Mouse (Mus musculus): ENCODE results near the gene Itgb7. TPM values are rescaled to one million over a fixed set of nuclear protein-coding genes. Genes with fewer than 3 reads are reported as not detected.

Gene Itgb7
- total RNA-seq (2021): 1 to 10 TPM; 1.1 to 1.2 TPM
- long read RNA-seq, experiment 1, partial matches to known transcripts: 0 of 3 reads
- long read RNA-seq, experiment 1, other reads (novel, unspliced or antisense): 0 of 3 reads
- long read RNA-seq, experiment 2, partial matches to known transcripts: 0 of 1 reads
- long read RNA-seq, experiment 2, other reads (novel, unspliced or antisense): 0 of 1 reads

DNA sequence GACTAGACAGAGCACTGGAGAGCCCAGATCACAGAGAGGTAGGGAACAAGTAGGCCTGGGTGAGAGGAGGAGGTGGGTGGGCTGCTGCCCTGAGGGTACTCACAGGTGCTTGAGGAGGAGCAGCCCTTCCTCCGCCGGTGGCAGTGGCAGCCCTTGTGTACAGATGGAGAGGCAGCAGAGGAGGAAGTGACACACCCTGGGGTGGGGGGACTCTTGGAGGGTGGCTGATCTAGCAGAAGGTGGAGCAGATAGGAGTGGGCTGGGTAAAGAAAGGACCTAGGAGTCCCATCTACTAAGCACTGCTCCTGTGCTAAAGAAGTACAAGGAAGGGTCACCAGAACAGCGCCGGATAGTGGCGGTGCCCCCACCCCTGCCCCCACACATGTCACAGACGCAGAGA lies at the start of gene Itgb7:
TSS of gene Itgb7 (minus strand) at position 197 of the 400 bp plus-strand sequence.
- DNase-seq (ENCODE audit: low spot score): no peak

- DNase-seq (ENCODE audit: low spot score): no peak
Measured at GRCm38 (mm10) chr15:102280623-102281022, 48.9 kb upstream of the Itgb7 start.

GRCm38 (mm10) chr15:102279783-102280520 lies 48.2 kb upstream of the Itgb7 start:
- no peak for DNase-seq (ENCODE audit: low spot score)

GRCm38 (mm10) chr15:102279092-102279782 lies 47.5 kb upstream of the Itgb7 start, which contains the start of gene Mfsd5:
Mfsd5 (plus strand) TSS chr15:102279454.
- peak; percentile 85 for DNase-seq (ENCODE audit: low spot score)

DNA sequence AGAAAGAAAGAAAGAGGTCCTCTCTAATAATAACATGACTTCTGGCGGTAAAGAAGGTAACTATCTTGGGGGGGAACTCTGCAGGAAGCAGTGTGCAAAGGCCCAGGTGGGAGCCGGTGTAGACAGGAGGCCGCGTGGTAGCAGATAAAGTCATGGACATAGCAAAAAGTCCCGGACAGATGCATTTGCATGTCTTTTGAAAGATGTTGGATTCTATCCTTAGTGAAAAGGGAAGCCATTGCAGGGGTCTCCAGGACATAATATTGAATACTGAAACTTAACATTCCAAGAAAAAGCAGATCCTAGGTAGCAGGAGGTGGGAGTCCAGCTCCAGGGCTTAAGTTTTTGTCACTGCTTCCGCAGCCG lies 47.0 kb upstream of the Itgb7 start:
- DNase-seq (ENCODE audit: low spot score): no peak

DNA sequence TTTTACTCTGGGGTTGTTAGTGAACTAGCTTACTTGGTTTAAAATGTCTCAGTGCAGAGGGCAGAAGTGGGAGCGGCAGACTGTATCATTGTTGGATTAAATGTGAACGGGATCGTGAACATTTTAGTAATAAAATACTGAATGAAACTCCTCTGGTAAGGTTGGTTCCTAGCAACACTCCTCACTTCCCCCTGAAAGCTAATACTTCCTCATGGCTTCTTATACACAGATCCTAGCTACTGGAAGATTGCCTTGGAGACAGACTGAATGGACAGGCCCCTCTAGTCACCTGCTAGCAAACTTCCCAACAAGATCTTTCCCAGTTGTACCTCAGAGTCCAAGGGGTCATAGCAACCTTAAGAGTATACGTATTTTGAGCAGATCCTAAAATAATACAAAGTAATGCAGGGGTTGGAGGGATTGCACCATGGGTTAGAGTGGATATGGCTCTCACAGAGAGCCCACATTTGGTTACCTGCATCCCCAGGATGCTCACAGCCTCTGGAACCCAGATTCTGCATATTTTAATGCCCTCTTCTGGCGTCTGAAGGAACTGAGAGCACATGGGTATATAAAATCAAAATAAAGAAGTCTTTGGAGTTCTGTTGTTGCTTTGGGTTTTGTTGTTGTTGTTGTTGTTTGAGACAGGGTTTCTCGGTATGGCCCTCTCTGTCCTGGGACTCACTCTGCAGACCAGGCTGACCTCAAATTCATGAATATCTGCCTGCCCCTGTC lies 42.4 kb upstream of the Itgb7 start:
- no peak for DNase-seq (ENCODE audit: low spot score)

GRCm38 (mm10) chr15:102271441-102271840 lies 39.7 kb upstream of the Itgb7 start:
- no peak for DNase-seq (ENCODE audit: low spot score)

DNA sequence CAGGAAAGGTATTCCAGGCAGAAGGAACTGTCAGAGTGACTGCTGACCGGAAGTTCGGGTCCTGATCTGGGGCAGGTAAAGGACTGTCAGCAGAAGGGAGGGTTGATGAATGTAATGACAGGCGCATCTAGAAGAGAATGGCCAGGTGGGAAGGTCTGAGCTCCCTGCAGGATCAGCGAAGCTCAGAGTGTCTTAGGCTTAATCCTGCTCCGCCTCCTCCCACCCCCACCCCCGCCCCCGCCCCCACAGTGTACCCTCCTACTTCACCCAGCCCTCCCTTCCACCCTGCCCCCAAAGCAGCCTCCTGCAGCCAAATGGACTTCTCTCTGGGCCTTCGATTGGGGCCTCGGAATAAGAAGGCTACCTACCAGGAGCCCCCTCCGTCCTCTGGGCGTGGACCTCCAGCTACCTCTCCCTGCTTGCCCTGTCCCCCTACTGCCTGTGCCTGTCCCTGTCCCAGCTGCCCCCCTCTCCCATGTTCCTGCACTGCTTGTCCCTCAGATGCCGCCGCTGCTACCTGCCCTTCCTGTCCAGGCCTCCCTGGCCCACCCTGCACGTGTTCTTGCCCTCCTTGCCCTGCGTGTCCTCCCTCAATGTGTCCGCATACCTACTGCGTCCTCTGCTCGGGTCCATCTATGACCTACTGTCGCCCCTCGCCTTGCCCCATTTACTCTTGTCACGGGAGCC lies 38.7 kb upstream of the Itgb7 start, which contains the start of gene Gm9918:
TSS of gene Gm9918 (plus strand) at position 290 of the 687 bp plus-strand sequence.
- DNase-seq (ENCODE audit: low spot score): no peak

GRCm38 (mm10) chr15:102265548-102265947 lies 33.8 kb upstream of the Itgb7 start:
- no peak for DNase-seq (ENCODE audit: low spot score)

GRCm38 (mm10) chr15:102263037-102263436 lies 31.3 kb upstream of the Itgb7 start:
- DNase-seq (ENCODE audit: low spot score): no peak

DNA sequence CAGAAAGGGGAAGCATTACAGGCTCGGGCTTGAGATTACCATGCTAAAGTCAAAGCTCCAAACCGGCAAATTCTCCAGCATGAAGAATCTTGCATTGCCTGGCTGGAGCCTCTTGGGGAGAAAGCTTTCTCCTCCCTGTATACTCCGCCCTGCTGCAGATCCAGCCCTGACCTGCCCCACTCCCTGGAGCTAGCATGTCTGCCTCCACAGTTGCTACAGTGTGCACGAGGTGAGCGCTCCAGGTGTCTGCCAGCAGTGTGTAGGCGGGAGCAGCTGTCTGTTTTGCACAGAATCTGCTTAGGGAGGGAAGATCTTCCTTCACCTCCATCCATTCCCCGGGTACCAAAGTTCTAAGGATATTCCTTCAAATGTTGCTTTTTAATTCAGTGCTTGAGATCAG lies 30.8 kb upstream of the Itgb7 start:
- no peak for DNase-seq (ENCODE audit: low spot score)

- no peak for DNase-seq (ENCODE audit: low spot score)
Measured at GRCm38 (mm10) chr15:102258581-102259253, 27.0 kb upstream of the Itgb7 start.

DNA sequence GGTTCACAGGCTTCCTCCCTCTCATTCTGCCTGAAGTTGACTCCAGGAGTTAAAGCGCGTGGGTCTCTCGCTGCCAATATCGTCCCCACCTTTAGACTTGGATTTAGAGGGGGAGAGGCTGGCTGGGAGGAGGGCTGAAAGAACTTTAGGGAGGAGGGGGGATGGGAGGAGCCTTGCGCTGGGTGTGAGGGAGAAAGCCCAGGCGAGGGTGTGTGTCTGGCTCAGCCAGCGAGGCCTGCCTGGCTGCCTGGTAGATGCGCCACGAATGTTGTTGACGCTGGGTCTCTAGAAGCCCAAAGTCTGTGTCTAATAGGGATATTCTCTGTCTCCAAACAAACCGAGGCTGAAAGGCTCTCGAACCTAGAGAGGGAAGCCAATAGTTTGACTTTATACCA lies 26.3 kb upstream of the Itgb7 start:
- DNase-seq (ENCODE audit: low spot score): peak; percentile 71

- DNase-seq (ENCODE audit: low spot score): no peak
Measured at GRCm38 (mm10) chr15:102257202-102258075, 25.7 kb upstream of the Itgb7 start, which contains the start of gene Rarg. Rarg (minus strand) TSS chr15:102257517.

DNA sequence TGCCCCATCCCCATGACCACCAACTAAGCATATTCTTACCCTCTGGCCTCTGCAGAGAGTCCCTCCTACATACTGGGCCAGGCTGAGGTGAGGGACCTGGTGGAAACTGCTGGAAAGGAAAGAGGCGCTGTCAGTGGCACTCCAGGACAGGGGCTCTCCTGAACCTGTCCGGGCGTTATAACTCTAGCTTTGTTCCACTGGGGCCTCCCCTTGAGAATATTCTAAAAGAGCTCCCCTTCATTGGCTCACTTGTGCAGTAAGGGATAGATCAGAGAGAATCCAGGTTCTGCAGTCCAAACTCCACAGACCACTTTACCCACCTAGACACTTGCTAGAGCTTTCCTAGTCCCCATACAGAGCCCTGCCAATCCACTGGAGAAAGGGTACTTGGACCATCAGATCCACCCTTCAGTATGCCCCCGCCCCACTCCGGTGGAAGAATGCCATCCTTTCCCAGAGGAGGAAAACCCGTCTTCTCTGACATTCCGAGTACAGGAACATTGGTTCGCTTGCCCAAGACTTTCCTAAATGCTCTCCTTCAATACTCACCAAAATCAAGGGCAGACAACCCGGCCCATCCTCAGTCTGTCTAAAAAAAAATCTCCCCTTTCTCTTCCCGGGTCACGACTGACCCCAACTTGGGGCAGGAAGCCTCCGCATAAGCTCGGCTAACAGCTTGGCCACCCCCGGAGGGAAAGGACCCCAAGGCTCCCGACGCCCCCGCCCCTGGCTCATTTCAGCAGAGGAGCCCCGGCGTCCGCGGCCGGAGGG lies 24.9 kb upstream of the Itgb7 start:
- DNase-seq (ENCODE audit: low spot score): no peak

- no peak for DNase-seq (ENCODE audit: low spot score)
Measured at GRCm38 (mm10) chr15:102255547-102256255, 24.0 kb upstream of the Itgb7 start.

DNA sequence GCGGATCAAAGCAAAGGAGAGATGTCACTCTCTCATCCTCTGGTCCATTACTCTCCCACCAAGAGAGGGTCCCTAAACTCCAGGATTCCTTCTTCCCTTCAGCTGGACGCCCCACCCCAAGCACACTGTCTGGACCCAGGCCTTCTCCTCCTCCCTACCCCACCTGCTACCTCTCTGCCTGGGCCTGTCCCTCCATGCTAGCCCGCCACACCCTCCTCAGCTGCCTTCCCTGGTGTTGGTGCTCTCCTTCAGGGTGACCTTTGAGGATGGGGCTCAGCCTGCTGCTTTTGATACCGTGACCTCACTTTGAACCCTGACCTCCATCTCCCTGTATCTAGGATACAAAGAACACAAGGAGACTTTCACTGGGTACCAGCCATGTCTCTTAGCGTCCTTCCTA lies 18.8 kb upstream of the Itgb7 start:
- no peak for DNase-seq (ENCODE audit: low spot score)

DNA sequence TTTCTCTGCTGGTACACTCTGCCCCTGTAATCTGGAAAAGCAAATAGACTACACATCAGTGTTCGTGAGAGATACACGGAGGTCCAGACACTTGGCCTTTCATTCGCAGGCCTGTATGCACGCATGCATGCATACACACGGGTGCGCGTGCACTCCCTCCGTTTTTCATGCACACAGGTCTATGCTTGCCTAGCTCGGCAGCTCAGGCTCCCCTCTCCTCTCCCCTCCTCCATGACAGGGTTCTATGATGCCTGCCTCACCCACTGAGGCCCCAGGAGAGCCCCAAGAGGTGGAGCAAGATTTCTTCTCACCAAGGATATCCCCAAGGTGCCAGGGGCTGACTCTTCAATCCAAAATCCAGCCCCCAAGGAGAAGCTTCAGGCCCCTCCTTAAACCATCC lies 18.2 kb upstream of the Itgb7 start:
- no peak for DNase-seq (ENCODE audit: low spot score)
